Mouse (Mus musculus) limb, embryonic 14.5 days (tissue): ENCODE measurements around the gene Ddias. TPM values are rescaled to one million over a fixed set of nuclear protein-coding genes. Genes with fewer than 3 reads are reported as not detected.
"Not testable (repeated sequence)": the region's sequence is repeated elsewhere in the genome, so short reads cannot be mapped to it uniquely, and the experiment has no call there.

ENCODE experiments used
- ATAC-seq: fragments of 200-750 bp; cut with Nextera tagmentation; 2 replicates; pipeline ENCODE4 v1.8.0; 2017; ENCODE audit warnings: low read depth, moderate number of reproducible peaks, moderate TSS enrichment; ENCODE audit not compliant: low FRiP score
- DNase-seq: peaks from one replicate; pipeline ENCODE4 v3.0.0-alpha.2; 2015; ENCODE audit warnings: low spot score
- H3K27ac ChIP-seq: fragments of 300-500 bp; sonication (generic); replicated peaks from 2 replicates; pipeline ENCODE4 v1.5.1; 2014; ENCODE audit warnings: low read depth, mild to moderate bottlenecking, low read length, moderate library complexity, mixed read lengths
- H3K27me3 ChIP-seq: fragments of 300-500 bp; sonication (generic); 2 replicates; pipeline ENCODE4 v1.6.1; 2014; ENCODE audit warnings: low read length, mixed read lengths; ENCODE audit not compliant: control insufficient read depth, insufficient read depth
- H3K36me3 ChIP-seq: fragments of 300-500 bp; sonication (generic); 2 replicates; pipeline ENCODE4 v1.6.1; 2014; ENCODE audit warnings: mild to moderate bottlenecking, low read length, moderate library complexity, mixed read lengths; ENCODE audit not compliant: control insufficient read depth, insufficient read depth
- H3K4me1 ChIP-seq: fragments of 300-500 bp; sonication (generic); 2 replicates; pipeline ENCODE4 v1.6.1; 2014; ENCODE audit warnings: antibody characterized with exemption, low read length, mixed read lengths; ENCODE audit not compliant: control insufficient read depth, insufficient read depth
- H3K4me2 ChIP-seq: fragments of 300-500 bp; sonication (generic); replicated peaks from 2 replicates; pipeline ENCODE4 v1.6.1; 2014; ENCODE audit warnings: low read depth, mild to moderate bottlenecking, low read length, moderate library complexity; ENCODE audit not compliant: severe bottlenecking
- H3K4me3 ChIP-seq: fragments of 300-500 bp; sonication (generic); replicated peaks from 2 replicates; pipeline ENCODE4 v1.5.1; 2014; ENCODE audit warnings: low read length
- H3K9ac ChIP-seq: fragments of 300-500 bp; sonication (generic); 2 replicates; pipeline ENCODE4 v1.6.1; 2014; ENCODE audit warnings: mild to moderate bottlenecking, low read depth, low read length, moderate library complexity; ENCODE audit not compliant: severe bottlenecking
- H3K9me3 ChIP-seq: fragments of 300-500 bp; sonication (generic); 2 replicates; pipeline ENCODE4 v1.6.1; 2016; ENCODE audit warnings: low read length; ENCODE audit not compliant: control insufficient read depth
- POLR2A ChIP-seq: fragments of 200-500 bp; IDR thresholded peaks from 2 replicates; pipeline ENCODE4 v1.8.0; 2012; ENCODE audit warnings: inconsistent platforms, mild to moderate bottlenecking, moderate library complexity, borderline replicate concordance; ENCODE audit not compliant: insufficient read depth, insufficient read length; ENCODE audit errors: extremely low read depth
- WGBS: fragments of 180-500 bp; shearing (Covaris S2); extraction: QIAGEN DNeasy Blood & Tissue Kit; methylation state at CpG from one replicate; pipeline ENCODE4 v1.1.7; 2014; 5-methylcytosine and 5-hydroxymethylcytosine counted together
- polyA plus RNA-seq, 2 experiments: library from polyadenylated mRNA; depleted of rRNA in 1 of 2; stranded (reverse) in 1 of 2; unstranded in 1 of 2; fragments of >200 nt; fragmentation: Nextera tagmentation in 1 of 2; extraction: Ambion mirVana in 1 of 2; gene quantifications; 2 replicates each; pipeline versions ENCODE4 v1.2.1 to v1.2.3; 2012 to 2014

The Ddias gene
- polyA plus RNA-seq (2012; rRNA removed) (3.1 and 4.4 TPM in 2 replicates), polyA plus RNA-seq (2014; fragmentation: Nextera tagmentation; extraction: Ambion mirVana) (11.5 and 12.1 TPM in 2 replicates)

- ATAC-seq (peak; percentile 89), DNase-seq (peak; percentile 93)
- Histone ChIP-seq H3K4me3 (peak within 1 kb of the TSS; percentile 66), H3K4me2 (peak within 1 kb of the TSS; percentile 71), H3K36me3 (no peaks in the 10 kb centered on the region), H3K27me3 (no peaks in the 10 kb centered on the region), H3K27ac (peak within 1 kb of the TSS; percentile 96), H3K4me1 (peaks cover 16% of the 10 kb centered on the region), H3K9me3 (no peaks in the 10 kb centered on the region), H3K9ac (peak within 1 kb of the TSS; percentile 71)
- TF ChIP-seq POLR2A: peak; percentile 71; the same call in 1 of the 2 replicates
- WGBS: under 1% methylated on average over 53 of the region's 53 CpGs
Observed at GRCm38 (mm10) chr7:92874116-92874675, at the start of gene Ddias, which contains the start of gene Prcp. TSS of gene Ddias (minus strand) at chr7:92874247. TSS of gene Prcp (plus strand) at chr7:92874470.

- no peak for DNase-seq
- WGBS: 55% methylated on average over 2 of the region's 2 CpGs
- Histone ChIP-seq H3K27me3 (no peaks in the 10 kb centered on the region), H3K4me2 (no peak overlapping the region), H3K9me3 (no peaks in the 10 kb centered on the region), H3K9ac (no peak overlapping the region), H3K27ac (no peak overlapping the region), H3K4me1 (no peaks in the 10 kb centered on the region), H3K36me3 (peaks cover 3% of the 10 kb centered on the region; the same call in 1 of the 2 replicates), H3K4me3 (no peak overlapping the region)
- TF ChIP-seq POLR2A: no peak
- no peak for ATAC-seq
Observed at GRCm38 (mm10) chr7:92920857-92921172, 46.8 kb upstream of the Ddias start.

GRCm38 (mm10) chr7:92920172-92920856 lies 46.3 kb upstream of the Ddias start:
- Histone ChIP-seq H3K4me2 (no peak overlapping the region), H3K9ac (no peak overlapping the region), H3K4me1 (no peaks in the 10 kb centered on the region), H3K9me3 (no peaks in the 10 kb centered on the region), H3K36me3 (peaks cover 3% of the 10 kb centered on the region; the same call in 1 of the 2 replicates), H3K4me3 (no peak overlapping the region), H3K27ac (no peak overlapping the region), H3K27me3 (no peaks in the 10 kb centered on the region)
- ATAC-seq (no peak), DNase-seq (no peak)
- 81% methylated on average over 6 of the region's 6 CpGs for WGBS
- TF ChIP-seq POLR2A: no peak

GRCm38 (mm10) chr7:92904285-92904684 lies 30.2 kb upstream of the Ddias start:
- H3K27ac ChIP-seq, H3K9me3 ChIP-seq, H3K4me1 ChIP-seq, H3K4me3 ChIP-seq, H3K27me3 ChIP-seq, DNase-seq, ATAC-seq, H3K36me3 ChIP-seq, H3K4me2 ChIP-seq, H3K9ac ChIP-seq: not testable (repeated sequence)
- WGBS: 20% methylated on average over 7 of the region's 7 CpGs

- Histone ChIP-seq H3K27ac (no peak overlapping the region), H3K9ac (no peak overlapping the region), H3K4me1 (no peaks in the 10 kb centered on the region), H3K4me3 (no peak overlapping the region), H3K4me2 (no peak overlapping the region), H3K36me3 (no peaks in the 10 kb centered on the region), H3K9me3 (no peaks in the 10 kb centered on the region), H3K27me3 (no peaks in the 10 kb centered on the region)
- TF ChIP-seq POLR2A: no peak
- peak; percentile 53 for DNase-seq
- 51% methylated on average over 7 of the region's 7 CpGs for WGBS
- ATAC-seq: peak; percentile 77
Observed at GRCm38 (mm10) chr7:92903360-92904038, 29.5 kb upstream of the Ddias start.
